Mouse (Mus musculus) thymus, postnatal 14 days (tissue): ENCODE data around the gene B3galt5.
A peak's percentile ranks its signal among the peaks of the same experiment; 100 is the strongest.

ENCODE experiments used
- DNase-seq: peaks from one replicate; pipeline ENCODE4 v3.0.0; 2021

The B3galt5 gene

GRCm38 (mm10) chr16:96348070-96348469 is 112.5 kb downstream of the B3galt5 start:
- DNase-seq, result no peak

GRCm38 (mm10) chr16:96348766-96349165 is 113.2 kb downstream of the B3galt5 start:
- DNase-seq, result no peak

DNA sequence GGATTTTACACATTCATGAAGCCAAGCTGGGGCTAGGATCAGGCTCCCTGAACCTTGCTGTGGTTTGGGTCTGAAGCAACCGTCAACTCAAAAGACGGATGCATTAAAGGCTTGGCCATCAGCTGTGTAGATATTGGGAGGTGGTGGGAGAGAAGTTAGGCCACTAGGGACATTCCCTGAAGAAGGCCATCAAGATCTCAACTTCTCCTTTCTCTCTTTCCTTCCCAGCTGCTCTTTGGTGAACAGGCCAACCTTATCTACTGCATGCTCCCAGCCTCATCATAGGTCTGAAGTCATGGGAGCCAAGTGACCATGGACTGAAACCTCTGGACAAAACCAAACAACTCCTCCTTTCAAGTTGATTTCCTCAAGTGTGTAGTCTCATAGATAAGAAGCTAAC is 115.9 kb downstream of the B3galt5 start:
- no peak for DNase-seq

DNA sequence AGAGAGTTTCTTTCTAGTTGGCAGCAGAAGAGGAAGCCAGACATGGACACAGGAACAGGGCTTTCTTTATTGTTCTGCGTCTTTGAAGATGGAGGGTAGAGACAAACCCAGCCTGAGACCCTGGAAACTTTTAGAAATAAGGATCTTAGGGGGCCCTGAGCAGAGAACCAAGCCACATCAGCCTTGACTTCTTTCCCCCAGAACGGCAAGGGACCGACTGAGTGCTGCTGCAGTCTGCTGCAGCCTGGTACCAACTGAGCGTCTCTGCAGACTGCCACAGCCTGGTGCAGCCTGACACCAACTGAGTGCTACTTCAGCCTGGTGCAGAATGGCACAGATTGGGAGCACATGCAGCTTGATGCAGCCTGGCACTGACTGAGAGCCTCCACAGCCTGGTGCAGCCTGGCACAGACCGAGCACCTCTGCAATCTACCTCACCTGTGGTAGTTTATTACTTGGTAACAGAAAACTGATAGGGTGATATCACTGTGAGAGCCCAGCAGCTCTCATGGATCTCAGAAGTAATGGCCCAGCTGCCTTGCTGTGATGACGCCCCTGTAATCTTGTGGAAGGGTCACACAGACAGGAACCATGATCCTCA is 117.8 kb downstream of the B3galt5 start:
- DNase-seq, result no peak

- DNase-seq, result peak; percentile 27
Measured at GRCm38 (mm10) chr16:96353996-96354395, 118.4 kb downstream of the B3galt5 start.

GRCm38 (mm10) chr16:96357903-96358302 is 122.3 kb downstream of the B3galt5 start:
- peak; percentile 48 for DNase-seq

- no peak for DNase-seq
Measured at GRCm38 (mm10) chr16:96361305-96362124, 125.9 kb downstream of the B3galt5 start.

GRCm38 (mm10) chr16:96362873-96363272 is 127.3 kb downstream of the B3galt5 start:
- DNase-seq, result no peak

- no peak for DNase-seq
Measured at GRCm38 (mm10) chr16:96363277-96363676, 127.7 kb downstream of the B3galt5 start.

- DNase-seq, result no peak
Measured at GRCm38 (mm10) chr16:96364870-96365269, 129.3 kb downstream of the B3galt5 start.
